Mouse (Mus musculus): ENCODE measurements around the gene Cfap100. TPM values are rescaled to one million over a fixed set of nuclear protein-coding genes. Genes with fewer than 3 reads are reported as not detected.

Cfap100 gene
- total and polyA plus RNA-seq, 2 experiments from 2014 or later: 3.4 to 4.9 TPM

GRCm38 (mm10) chr6:90429911-90430310 is 1.3 kb upstream of the Cfap100 start:
- no peak for TF ChIP-seq CTCF (IDR thresholded peaks at IDR 0.05; ENCODE audit: low read depth)
- Histone ChIP-seq H3K27me3 (ENCODE audit: insufficient read depth, low read length) (no peaks in the 10 kb centered on the region), H3K4me2 (ENCODE audit: low read depth) (no peak overlapping the region), H3K36me3 (ENCODE audit: insufficient read depth) (no peaks in the 10 kb centered on the region), H3K9me3 (ENCODE audit: low read length) (no peaks in the 10 kb centered on the region), H3K4me3 (ENCODE audit: low read depth, low read length) (no peak overlapping the region), H3K4me1 (ENCODE audit: insufficient read depth) (peaks cover 7% of the 10 kb centered on the region; the same call in 1 of the 2 replicates), H3K27ac (ENCODE audit: low read depth, low read length) (no peak overlapping the region), H3K9ac (no peak overlapping the region)
- 77% methylated on average over 14 of the region's 14 CpGs for WGBS
- DNase-seq: no peak
- no peak for ATAC-seq

- 84% methylated on average over 4 of the region's 4 CpGs for WGBS
- Histone ChIP-seq H3K36me3 (ENCODE audit: insufficient read depth) (no peaks in the 10 kb centered on the region), H3K9ac (no peak overlapping the region), H3K4me2 (ENCODE audit: low read depth) (no peak overlapping the region), H3K4me3 (ENCODE audit: low read depth, low read length) (no peak overlapping the region), H3K27ac (ENCODE audit: low read depth, low read length) (no peak overlapping the region), H3K27me3 (ENCODE audit: insufficient read depth, low read length) (no peaks in the 10 kb centered on the region), H3K9me3 (ENCODE audit: low read length) (no peaks in the 10 kb centered on the region), H3K4me1 (ENCODE audit: insufficient read depth) (peaks cover 4% of the 10 kb centered on the region; the same call in 1 of the 2 replicates)
- no peak for TF ChIP-seq CTCF (IDR thresholded peaks at IDR 0.05; ENCODE audit: low read depth)
- ATAC-seq: no peak
- no peak for DNase-seq
These were observed 2.6 kb downstream of the Cfap100 start for GRCm38 (mm10) chr6:90426003-90426402.

GRCm38 (mm10) chr6:90425361-90425760 is 3.2 kb downstream of the Cfap100 start:
- no peaks in the 10 kb centered on the region for H3K27me3 ChIP-seq (ENCODE audit: insufficient read depth, low read length)
- 83% methylated on average over 3 of the region's 3 CpGs for WGBS
- H3K36me3 ChIP-seq (ENCODE audit: insufficient read depth): no peaks in the 10 kb centered on the region
- H3K4me3 ChIP-seq (ENCODE audit: low read depth, low read length): no peak overlapping the region
- no peak for DNase-seq
- ATAC-seq: no peak
- H3K9me3 ChIP-seq (ENCODE audit: low read length): no peaks in the 10 kb centered on the region
- H3K4me2 ChIP-seq (ENCODE audit: low read depth): no peak overlapping the region
- peaks cover 4% of the 10 kb centered on the region; the same call in 1 of the 2 replicates for H3K4me1 ChIP-seq (ENCODE audit: insufficient read depth)
- no peak overlapping the region for H3K27ac ChIP-seq (ENCODE audit: low read depth, low read length)
- H3K9ac ChIP-seq: no peak overlapping the region
- TF ChIP-seq CTCF (IDR thresholded peaks at IDR 0.05; ENCODE audit: low read depth): no peak

GRCm38 (mm10) chr6:90422565-90422964 is 6.0 kb downstream of the Cfap100 start:
- peak overlapping the region; percentile 44 for H3K9ac ChIP-seq
- WGBS: 3% methylated on average over 14 of the region's 14 CpGs
- H3K4me2 ChIP-seq (ENCODE audit: low read depth): peak overlapping the region; percentile 47
- DNase-seq (peak; percentile 89), ATAC-seq (peak; percentile 95)
- peak; percentile 94 for TF ChIP-seq CTCF (IDR thresholded peaks at IDR 0.05; ENCODE audit: low read depth)
- H3K4me3 ChIP-seq (ENCODE audit: low read depth, low read length): peak overlapping the region; percentile 5; the same call in 1 of the 2 replicates
- no peaks in the 10 kb centered on the region for H3K4me1 ChIP-seq (ENCODE audit: insufficient read depth)
- H3K36me3 ChIP-seq (ENCODE audit: insufficient read depth): no peaks in the 10 kb centered on the region
- H3K27ac ChIP-seq (ENCODE audit: low read depth, low read length): peak overlapping the region; percentile 54
- H3K9me3 ChIP-seq (ENCODE audit: low read length): no peaks in the 10 kb centered on the region
- no peaks in the 10 kb centered on the region for H3K27me3 ChIP-seq (ENCODE audit: insufficient read depth, low read length)

GRCm38 (mm10) chr6:90411926-90412325 is 16.7 kb downstream of the Cfap100 start:
- H3K27me3 ChIP-seq (ENCODE audit: insufficient read depth, low read length): no peaks in the 10 kb centered on the region
- DNase-seq (no peak), ATAC-seq (no peak)
- H3K9ac ChIP-seq: no peak overlapping the region
- no peaks in the 10 kb centered on the region for H3K4me1 ChIP-seq (ENCODE audit: insufficient read depth)
- no peaks in the 10 kb centered on the region for H3K9me3 ChIP-seq (ENCODE audit: low read length)
- H3K27ac ChIP-seq (ENCODE audit: low read depth, low read length): no peak overlapping the region
- TF ChIP-seq CTCF (IDR thresholded peaks at IDR 0.05; ENCODE audit: low read depth): no peak
- no peak overlapping the region for H3K4me3 ChIP-seq (ENCODE audit: low read depth, low read length)
- no peaks in the 10 kb centered on the region for H3K36me3 ChIP-seq (ENCODE audit: insufficient read depth)
- H3K4me2 ChIP-seq (ENCODE audit: low read depth): no peak overlapping the region
- 81% methylated on average over 7 of the region's 7 CpGs for WGBS

DNA sequence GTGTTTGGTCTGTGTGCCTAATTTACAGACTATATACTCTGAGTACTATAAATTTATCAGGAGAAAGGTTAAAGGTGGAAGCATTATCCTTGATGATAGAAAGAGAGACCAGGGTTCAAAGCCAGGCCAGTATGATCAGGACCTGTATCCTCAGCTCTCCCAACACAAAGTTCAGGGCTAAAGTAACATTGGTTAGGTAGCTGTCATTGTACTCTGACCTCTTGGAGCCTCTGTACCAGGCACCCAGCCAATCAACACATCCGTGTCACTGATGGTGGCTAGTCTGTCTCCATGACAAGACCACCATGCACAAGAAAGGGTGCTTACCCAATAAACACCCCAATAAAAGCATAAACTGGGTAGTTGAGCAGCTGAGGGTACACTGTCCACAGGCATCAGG is 17.6 kb downstream of the Cfap100 start:
- Histone ChIP-seq H3K9ac (no peak overlapping the region), H3K4me3 (ENCODE audit: low read depth, low read length) (no peak overlapping the region), H3K36me3 (ENCODE audit: insufficient read depth) (peaks cover 6% of the 10 kb centered on the region), H3K9me3 (ENCODE audit: low read length) (no peaks in the 10 kb centered on the region), H3K4me1 (ENCODE audit: insufficient read depth) (no peaks in the 10 kb centered on the region), H3K27ac (ENCODE audit: low read depth, low read length) (no peak overlapping the region), H3K27me3 (ENCODE audit: insufficient read depth, low read length) (no peaks in the 10 kb centered on the region), H3K4me2 (ENCODE audit: low read depth) (no peak overlapping the region)
- no peak for TF ChIP-seq CTCF (IDR thresholded peaks at IDR 0.05; ENCODE audit: low read depth)
- ATAC-seq (no peak), DNase-seq (no peak)
- 92% methylated on average over 1 of the region's 1 CpGs for WGBS

- H3K36me3 ChIP-seq (ENCODE audit: insufficient read depth): peaks cover 22% of the 10 kb centered on the region
- no peaks in the 10 kb centered on the region for H3K9me3 ChIP-seq (ENCODE audit: low read length)
- H3K4me2 ChIP-seq (ENCODE audit: low read depth): no peak overlapping the region
- no peaks in the 10 kb centered on the region for H3K4me1 ChIP-seq (ENCODE audit: insufficient read depth)
- no peak for ATAC-seq
- H3K4me3 ChIP-seq (ENCODE audit: low read depth, low read length): no peak overlapping the region
- DNase-seq: no peak
- no peak for TF ChIP-seq CTCF (IDR thresholded peaks at IDR 0.05; ENCODE audit: low read depth)
- H3K27me3 ChIP-seq (ENCODE audit: insufficient read depth, low read length): no peaks in the 10 kb centered on the region
- no peak overlapping the region for H3K27ac ChIP-seq (ENCODE audit: low read depth, low read length)
- H3K9ac ChIP-seq: no peak overlapping the region
These were observed 20.0 kb downstream of the Cfap100 start for GRCm38 (mm10) chr6:90408632-90409031.

All from forebrain, postnatal 0 days (tissue).